Mouse (Mus musculus): ENCODE measurements around the gene Phactr2.
"Not testable (repeated sequence)": the region's sequence is repeated elsewhere in the genome, so short reads cannot be mapped to it uniquely, and the experiment has no call there.

Phactr2 gene

DNA sequence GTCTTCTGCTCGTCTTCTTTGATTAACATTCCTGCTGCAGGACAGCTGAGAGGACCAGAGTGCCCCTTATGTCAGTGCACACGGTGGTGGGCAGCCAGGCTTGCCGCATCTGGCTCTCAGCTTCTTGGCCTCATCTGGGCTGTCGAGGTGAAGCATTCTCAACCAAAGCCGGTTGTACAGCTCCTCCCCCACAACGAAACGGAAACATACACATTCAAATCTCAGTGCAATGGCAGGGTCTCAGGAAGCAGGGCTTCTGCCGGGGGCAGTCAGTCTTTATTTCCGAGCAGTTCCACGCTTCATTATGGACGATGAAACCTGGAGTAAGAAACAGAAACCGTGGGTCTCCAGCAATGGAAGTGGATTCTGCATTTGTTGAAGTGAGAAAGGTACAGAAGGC, 260.3 kb downstream of the Phactr2 start:
- no peak for DNase-seq (ENCODE audit: low read depth, low spot score)

- DNase-seq (ENCODE audit: low read depth, low spot score): no peak
These were observed 261.4 kb downstream of the Phactr2 start for GRCm38 (mm10) chr10:13212829-13213228.

DNA sequence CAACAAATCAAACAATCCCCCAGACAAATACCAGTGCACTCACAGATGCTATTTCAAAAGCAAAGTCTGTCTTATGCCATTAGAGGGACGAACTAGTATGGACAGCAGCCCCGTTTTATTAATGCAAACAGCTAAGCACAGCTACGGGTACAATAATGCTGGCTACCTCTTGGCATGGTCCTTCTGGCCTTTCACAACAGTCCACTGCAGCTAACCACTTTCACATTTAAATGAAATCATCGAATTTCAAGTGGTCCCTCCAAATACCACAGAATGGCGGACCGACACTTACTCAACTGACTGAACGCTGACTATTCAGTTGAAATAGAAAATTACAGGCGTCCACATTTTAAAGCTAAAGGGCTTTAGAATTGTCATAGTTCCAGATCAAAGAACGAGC, 261.9 kb downstream of the Phactr2 start:
- no peak for DNase-seq (ENCODE audit: low read depth, low spot score)

- no peak for DNase-seq (ENCODE audit: low read depth, low spot score)
These were observed 264.1 kb downstream of the Phactr2 start for GRCm38 (mm10) chr10:13209930-13210637.

GRCm38 (mm10) chr10:13209506-13209905, 264.7 kb downstream of the Phactr2 start:
- no peak for DNase-seq (ENCODE audit: low read depth, low spot score)

GRCm38 (mm10) chr10:13209061-13209460, 265.2 kb downstream of the Phactr2 start:
- DNase-seq (ENCODE audit: low read depth, low spot score): no peak

GRCm38 (mm10) chr10:13201741-13202293, 272.4 kb downstream of the Phactr2 start:
- no peak for DNase-seq (ENCODE audit: low read depth, low spot score)

DNA sequence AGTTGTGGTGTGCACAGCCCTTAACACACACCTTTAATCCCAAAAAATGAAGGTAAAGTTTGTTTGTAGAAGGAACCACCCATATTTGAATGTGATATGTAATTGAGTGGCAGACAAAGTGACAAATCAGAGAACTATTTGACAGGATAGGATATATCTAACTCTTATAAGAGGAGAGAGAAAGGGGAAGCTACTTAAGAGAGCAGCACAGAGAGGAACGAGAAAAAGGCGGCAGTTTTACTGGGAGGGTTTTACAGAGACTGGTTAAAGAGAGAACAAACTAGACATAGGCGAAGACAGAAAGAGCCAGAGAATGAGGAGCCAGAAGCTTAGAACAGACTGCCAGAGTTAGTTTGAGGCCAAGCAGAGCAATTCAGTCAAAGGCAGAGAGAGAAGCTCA, 273.4 kb downstream of the Phactr2 start:
- no peak for DNase-seq (ENCODE audit: low read depth, low spot score)

- DNase-seq (ENCODE audit: low read depth, low spot score): no peak
These were observed 275.0 kb downstream of the Phactr2 start for GRCm38 (mm10) chr10:13199234-13199633.

DNA sequence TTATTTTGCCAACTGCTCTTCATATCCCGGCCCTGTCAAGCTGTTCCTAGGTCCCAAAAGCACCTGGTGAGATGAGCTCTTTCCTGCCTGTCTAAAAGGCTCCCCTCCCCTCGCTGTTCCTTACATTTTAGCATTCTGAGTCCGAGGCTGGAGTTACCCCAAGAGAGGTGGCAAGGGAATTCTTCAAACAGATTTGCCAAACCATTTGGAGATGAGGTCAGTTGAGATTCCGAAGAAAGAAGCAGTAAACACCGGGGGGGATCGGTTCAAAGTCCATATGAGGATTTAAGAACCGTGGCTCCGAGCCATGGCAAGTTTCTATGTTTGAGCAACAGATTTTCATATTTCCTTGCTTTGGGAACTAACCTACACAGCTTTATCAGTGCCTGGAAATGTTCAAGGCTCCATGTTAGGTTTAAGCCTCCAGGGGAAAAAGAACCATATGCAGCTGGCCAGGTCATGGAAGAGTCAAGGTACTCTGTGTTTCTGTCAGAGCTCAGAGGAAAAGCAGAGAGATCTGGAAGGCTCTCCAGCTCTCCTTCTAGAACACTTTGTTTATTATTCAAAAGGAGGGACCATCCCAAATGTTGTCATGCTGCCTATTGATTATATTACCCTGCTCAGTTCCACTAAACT, 277.2 kb downstream of the Phactr2 start:
- DNase-seq (ENCODE audit: low read depth, low spot score): no peak

DNA sequence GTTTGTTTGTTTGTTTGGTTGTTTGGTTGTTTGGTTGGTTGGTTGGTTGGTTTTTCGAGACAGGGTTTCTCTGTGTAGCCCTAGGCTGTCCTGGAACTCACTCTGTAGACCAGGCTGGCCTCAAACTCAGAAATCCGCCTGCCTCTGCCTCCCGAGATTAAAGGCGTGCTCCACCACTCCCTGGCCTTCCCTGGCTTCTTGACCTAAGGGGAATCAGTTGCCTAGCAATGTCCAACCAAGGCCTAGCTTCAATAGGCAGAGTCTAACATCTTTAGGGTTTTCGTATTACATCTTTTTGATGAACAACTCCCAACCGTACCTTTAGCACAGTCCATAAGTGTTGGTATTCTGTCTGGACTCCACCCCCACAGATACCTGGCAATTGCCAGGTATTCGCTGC, 280.7 kb downstream of the Phactr2 start:
- DNase-seq (ENCODE audit: low read depth, low spot score): not testable (repeated sequence)

DNA sequence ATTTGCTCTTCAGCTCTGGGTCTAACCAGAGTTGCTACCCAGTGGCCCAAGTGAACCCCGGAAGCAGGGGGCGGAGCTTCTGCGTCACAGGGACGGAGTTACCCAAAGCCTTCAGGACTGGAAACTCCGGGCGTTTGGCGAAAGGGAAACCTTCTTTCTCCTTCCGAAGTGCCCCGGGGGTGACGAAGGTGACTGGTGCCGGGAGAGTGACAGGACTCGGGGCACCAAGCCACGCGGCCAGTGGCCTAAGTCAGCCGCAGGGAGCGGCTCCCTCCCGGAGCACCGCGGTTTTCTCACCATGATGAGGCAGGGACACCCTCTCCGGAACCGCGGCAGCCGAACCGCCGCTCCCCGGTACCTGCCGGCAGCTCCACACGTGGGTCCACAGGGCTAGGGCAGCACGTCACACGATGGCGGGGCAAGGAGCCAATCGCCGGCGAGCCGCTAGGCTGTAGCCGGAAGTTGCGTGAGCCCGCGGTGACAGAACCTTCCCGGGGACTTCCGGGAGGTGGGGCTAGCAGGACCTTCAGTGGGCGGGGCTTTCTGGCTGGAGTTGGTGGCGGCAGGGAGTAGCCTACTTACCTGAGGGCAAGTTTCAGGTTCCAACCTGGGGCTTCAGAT, 281.4 kb downstream of the Phactr2 start, which contains the start of gene Ltv1:
TSS of gene Ltv1 (minus strand) at position 438 of the 621 bp plus-strand sequence.
- peak; percentile 85 for DNase-seq (ENCODE audit: low read depth, low spot score)

DNA sequence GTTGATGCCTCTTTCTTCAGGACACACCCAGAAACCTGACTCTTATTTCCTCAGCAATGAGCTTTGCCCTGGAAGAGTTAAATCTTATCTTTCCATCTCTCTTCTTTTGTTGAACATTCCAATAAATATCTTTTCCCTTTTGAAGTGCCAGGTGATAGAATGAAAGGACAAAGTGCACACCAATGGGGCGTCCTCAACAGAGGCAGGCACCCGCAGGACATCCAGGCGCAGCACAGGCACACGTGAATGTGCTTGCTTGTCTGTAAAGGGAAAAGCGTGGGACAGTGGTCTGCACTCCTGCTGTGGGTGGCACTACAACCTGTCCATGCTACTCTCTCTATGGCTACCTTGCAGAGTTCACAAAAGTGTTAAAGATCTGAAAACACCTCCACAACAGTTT, 284.3 kb downstream of the Phactr2 start:
- DNase-seq (ENCODE audit: low read depth, low spot score): no peak

GRCm38 (mm10) chr10:13186754-13187153, 287.5 kb downstream of the Phactr2 start:
- DNase-seq (ENCODE audit: low read depth, low spot score): no peak

GRCm38 (mm10) chr10:13184170-13184766, 289.9 kb downstream of the Phactr2 start:
- no peak for DNase-seq (ENCODE audit: low read depth, low spot score)

DNA sequence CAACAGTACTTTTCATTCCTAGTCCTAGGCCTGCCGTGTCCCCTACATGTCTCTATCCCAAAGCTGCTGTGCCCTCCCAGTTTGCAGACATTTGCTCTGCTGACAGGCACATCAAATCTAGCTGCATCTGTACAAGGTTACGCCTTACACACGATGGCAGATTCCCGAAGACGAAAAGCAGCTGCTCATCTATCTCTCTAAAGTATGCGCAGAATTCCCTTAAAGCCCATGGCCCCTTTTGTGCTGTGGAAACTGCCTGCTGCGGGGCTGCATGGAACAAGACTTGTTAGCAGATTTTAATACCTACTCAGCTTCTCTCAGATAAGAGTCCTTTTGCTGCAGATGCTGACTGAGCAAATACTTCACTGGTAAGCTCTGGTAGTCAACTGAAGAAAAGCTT, 294.0 kb downstream of the Phactr2 start:
- no peak for DNase-seq (ENCODE audit: low read depth, low spot score)

DNA sequence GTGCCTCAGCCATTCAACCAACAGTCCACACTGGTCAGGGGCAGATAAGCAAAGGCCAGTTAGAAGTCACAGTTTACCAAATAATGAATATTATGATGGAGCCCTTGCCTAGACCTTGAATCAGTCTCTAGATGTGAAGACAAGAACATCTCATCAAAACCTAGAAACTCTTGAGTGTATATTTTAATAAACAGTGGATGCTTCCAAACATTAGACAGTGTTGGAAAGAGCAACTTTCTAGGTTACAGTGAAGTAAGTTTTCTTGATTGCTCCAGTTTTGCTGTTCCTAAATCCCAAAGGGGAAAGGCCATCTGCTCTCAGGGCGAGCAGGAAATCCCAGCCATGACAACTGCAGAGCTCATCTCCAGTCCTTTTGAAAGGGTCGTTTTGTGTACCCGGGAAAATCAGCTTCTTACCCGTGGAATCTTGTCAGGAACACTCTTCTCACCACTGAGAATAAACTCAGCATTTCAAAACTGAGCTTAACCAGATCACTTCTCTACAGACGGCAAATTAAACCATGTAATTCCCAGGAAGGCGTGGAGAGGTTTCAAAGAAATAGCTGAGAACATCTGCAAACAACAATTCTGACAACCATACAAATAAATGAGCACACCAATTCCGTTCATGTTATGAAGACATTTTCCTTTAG, 296.1 kb downstream of the Phactr2 start, which contains the start of gene Zc2hc1b:
TSS of gene Zc2hc1b (minus strand) at position 51 of the 652 bp plus-strand sequence.
- DNase-seq (ENCODE audit: low read depth, low spot score): no peak

DNA sequence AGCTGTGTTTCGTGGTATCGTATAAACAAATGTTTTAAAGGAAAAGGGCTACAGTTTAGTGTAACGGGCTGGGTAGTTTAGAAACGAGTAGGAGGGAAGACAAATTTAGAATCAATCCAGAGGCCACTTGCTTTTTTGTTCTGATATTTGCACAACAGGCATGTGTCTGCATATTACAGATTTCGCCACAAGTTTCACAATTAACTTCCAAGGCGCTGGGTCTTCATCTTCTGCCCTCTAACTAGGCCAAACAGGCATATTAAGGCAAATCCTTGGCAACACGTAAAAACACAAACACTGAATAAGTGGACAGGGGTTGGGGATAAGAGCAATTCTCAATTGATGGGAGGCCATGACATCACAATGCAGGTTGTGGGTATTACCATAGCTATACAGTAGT, 298.3 kb downstream of the Phactr2 start:
- DNase-seq (ENCODE audit: low read depth, low spot score): no peak

DNA sequence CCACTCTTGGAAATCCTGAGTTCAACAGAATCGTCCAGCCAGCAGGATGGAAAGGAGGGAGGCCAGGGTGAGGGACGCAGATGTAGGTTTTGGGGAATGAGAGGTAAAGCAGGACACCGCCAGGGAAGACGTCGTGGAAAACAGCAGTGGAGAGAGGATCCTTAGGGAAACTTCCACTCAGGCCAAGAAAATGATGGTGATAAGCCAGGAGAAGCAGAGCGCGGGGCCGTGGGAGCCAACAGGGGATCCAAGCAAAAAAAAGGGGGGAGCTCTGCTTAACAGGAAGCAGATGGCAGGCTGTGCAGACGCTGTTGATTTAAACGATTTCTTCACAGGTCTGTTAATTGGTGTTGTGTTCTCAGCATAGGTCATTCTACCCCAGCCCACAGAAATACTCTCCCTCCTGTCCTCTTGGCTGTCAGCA, 301.4 kb downstream of the Phactr2 start:
- no peak for DNase-seq (ENCODE audit: low read depth, low spot score)

DNA sequence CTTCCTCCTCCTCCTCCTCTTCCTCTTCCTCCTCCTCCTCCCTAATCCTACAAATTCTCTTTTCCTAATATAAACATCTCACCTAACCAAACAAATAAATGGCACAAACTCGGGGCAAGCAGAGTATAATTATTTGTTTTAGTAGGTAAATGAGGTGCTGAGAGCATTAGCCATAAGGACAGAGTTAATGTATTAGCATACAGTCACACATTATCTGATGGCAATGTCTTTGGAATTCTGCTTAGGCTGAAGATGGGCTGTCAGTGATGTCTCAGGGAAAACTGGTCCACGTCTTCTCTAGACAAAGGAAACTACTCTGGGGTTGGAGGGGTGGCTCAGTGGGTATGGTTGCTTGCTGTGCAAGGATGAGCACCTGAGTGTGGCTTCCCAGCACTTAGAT, 302.8 kb downstream of the Phactr2 start:
- DNase-seq (ENCODE audit: low read depth, low spot score): no peak

- DNase-seq (ENCODE audit: low read depth, low spot score): no peak
These were observed 303.3 kb downstream of the Phactr2 start for GRCm38 (mm10) chr10:13170739-13171448.
